Comparison of ENCODE assay signal across 11 mouse cellular contexts in the genomic region with DNA sequence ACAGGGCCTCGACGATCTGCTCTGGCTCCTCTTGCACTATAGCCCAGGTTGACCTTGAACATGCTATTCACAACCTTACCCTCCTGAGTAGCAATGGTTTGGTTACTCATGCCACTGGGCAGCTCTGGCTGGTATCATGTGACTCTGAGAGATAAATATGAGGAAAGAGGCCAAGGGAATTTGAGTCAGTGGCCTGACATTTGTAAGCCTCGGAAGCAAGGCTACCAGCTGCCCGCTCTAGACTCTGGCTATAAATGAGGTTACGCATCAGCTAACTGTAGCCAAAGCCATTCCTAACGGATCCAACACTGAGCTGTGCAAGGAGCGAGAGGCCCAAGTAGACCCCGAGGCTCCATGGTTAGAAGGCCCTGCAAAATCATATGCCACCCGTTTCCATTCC. TPM values are rescaled to one million over a fixed set of nuclear protein-coding genes. Genes with fewer than 3 reads are reported as not detected.
DNase-seq lines count a peak whose midpoint lies in the region; ATAC-seq lines count a peak whose summit lies in the region.
"Had no signal": no experiment of that assay in that cellular context is flagged by ENCODE, and none has a peak within 500 bp of the region (broad histone marks: within the 10 kb centered on the region; RNA-seq: fewer than 3 reads in every experiment).

No protein-coding gene starts in this region.

- H3K9ac ChIP-seq in kidney, embryonic 15.5 days: no peak overlapping the region
- no peak overlapping the region for H3K9ac ChIP-seq in hindbrain, embryonic 16.5 days (ENCODE audit: low read depth, low read length)

- no peaks in the 10 kb centered on the region for H3K27me3 ChIP-seq in kidney, embryonic 15.5 days
- no peaks in the 10 kb centered on the region for H3K27me3 ChIP-seq in hindbrain, embryonic 16.5 days (replicated peaks; ENCODE audit: control insufficient read depth, insufficient read depth, low read length)

- WGBS in kidney, embryonic 15.5 days: 62% methylated on average over 9 of the region's 9 CpGs
- 87% methylated on average over 9 of the region's 9 CpGs for WGBS in hindbrain, embryonic 16.5 days

- no peak overlapping the region for H3K4me3 ChIP-seq in kidney, embryonic 15.5 days (replicated peaks)
- H3K4me3 ChIP-seq in hindbrain, embryonic 16.5 days (ENCODE audit: low read length): no peak overlapping the region
- H3K4me3 ChIP-seq: erythroblast, embryonic 14.5 days; left cerebral cortex, adult 2 months had no signal

- DNase-seq in kidney, adult 8-10 months: no peak
- DNase-seq in 3T3-L1 (ENCODE audit: low read depth, low spot score): peak; percentile 56
- peak; percentile 74 for DNase-seq in Muller cell, postnatal 12 days (ENCODE audit: inconsistent ontology term)
- DNase-seq in thymus, postnatal 10 days (ENCODE audit: low spot score in 2 of 2): no peak
- DNase-seq: cerebellum, postnatal 14 days; heart, adult 18-20 months had no signal

- H3K9me3 ChIP-seq in kidney, embryonic 15.5 days (replicated peaks): no peaks in the 10 kb centered on the region
- no peaks in the 10 kb centered on the region for H3K9me3 ChIP-seq in hindbrain, embryonic 16.5 days (ENCODE audit: control insufficient read depth, low read length)

- peak overlapping the region; percentile 63; the same call in 1 of the 2 replicates for H3K27ac ChIP-seq in kidney, embryonic 15.5 days
- peak overlapping the region; percentile 66 for H3K27ac ChIP-seq in hindbrain, embryonic 16.5 days (ENCODE audit: low read depth, low read length)
- H3K27ac ChIP-seq: left cerebral cortex, adult 2 months had no signal

- peaks cover 34% of the 10 kb centered on the region for H3K4me1 ChIP-seq in kidney, embryonic 15.5 days
- peaks cover 8% of the 10 kb centered on the region for H3K4me1 ChIP-seq in hindbrain, embryonic 16.5 days (ENCODE audit: control insufficient read depth, insufficient read depth, low read depth, low read length)

- no peak overlapping the region for H3K4me2 ChIP-seq in kidney, embryonic 15.5 days
- H3K4me2 ChIP-seq in hindbrain, embryonic 16.5 days (ENCODE audit: low read length): no peak overlapping the region

- no peaks in the 10 kb centered on the region for H3K36me3 ChIP-seq in kidney, embryonic 15.5 days
- H3K36me3 ChIP-seq in hindbrain, embryonic 16.5 days (ENCODE audit: control insufficient read depth, insufficient read depth, low read length): no peaks in the 10 kb centered on the region

- ATAC-seq in kidney, embryonic 15.5 days (replicated peaks; ENCODE audit: low FRiP score): peak; percentile 30; the same call in 1 of the 2 replicates
- ATAC-seq in hindbrain, embryonic 16.5 days: no peak
- ATAC-seq in erythroblast, adult 5-6 weeks (replicated peaks; ENCODE audit: low FRiP score, poor library complexity, severe bottlenecking): no peak

RNA-seq across cellular contexts. Expression of gene Cpeb4, which starts 49.5 kb away (rescaled TPM):
- 3.6 and 3.9 TPM in 2 replicates for polyA plus RNA-seq in kidney, embryonic 15.5 days (2015; fragmentation: Nextera tagmentation; extraction: Ambion mirVana)
- 14.5 and 17.9 TPM in 2 replicates for polyA plus RNA-seq in hindbrain, embryonic 16.5 days (2015; fragmentation: Nextera tagmentation; extraction: Ambion mirVana)
- total RNA-seq in erythroblast, adult 5-6 weeks (2015; ENCODE audit: low replicate concordance): 1,203 and 1,240 TPM in 2 replicates
- total RNA-seq in erythroblast, adult 5-6 weeks (2017; ENCODE audit: low replicate concordance): 858 and 892 TPM in 2 replicates

Comparison
In these comparisons a context has a peak if more than half of its experiments do, and no peak if none do; other contexts are left out.
1. DNase-seq: peak in 3T3-L1 (single experiment) and Muller cell, postnatal 12 days (single experiment); none in kidney, adult 8-10 months (0 of 2) and thymus, postnatal 10 days (0 of 2).